Mouse (Mus musculus): ENCODE measurements around the gene 9230102O04Rik.

- no peak for TF ChIP-seq CTCF (conservative IDR thresholded peaks at IDR 0.05 in 1 of 2, IDR thresholded peaks at IDR 0.05 in 1 of 2; ENCODE audit: low read depth in 2 of 2, low read length in 2 of 2)
- no peak for TF ChIP-seq POLR2AphosphoS2 (IDR thresholded peaks at IDR 0.05; ENCODE audit: low read depth, low read length)
- TF ChIP-seq MEF2A (IDR thresholded peaks at IDR 0.05; ENCODE audit: borderline replicate concordance, low read depth, low read length): no peak
- TF ChIP-seq CHD1 (IDR thresholded peaks at IDR 0.05; ENCODE audit: low read depth, low read length): no peak
- no peak for TF ChIP-seq POLR2A (IDR thresholded peaks at IDR 0.05; ENCODE audit: low read depth, low read length)
- TF ChIP-seq RAD21 (IDR thresholded peaks at IDR 0.05; ENCODE audit: low read depth, low read length): no peak
- TF ChIP-seq MAFK (IDR thresholded peaks at IDR 0.05; ENCODE audit: insufficient replicate concordance, low read length): no peak
- TF ChIP-seq ZKSCAN1 (IDR thresholded peaks at IDR 0.05; ENCODE audit: borderline replicate concordance, low read depth, low read length): no peak
Observed at GRCm38 (mm10) chr2:9885217-9885770, 4.0 kb downstream of the 9230102O04Rik start.
